Mouse (Mus musculus) ES-E14 (cell line): ENCODE results near the gene Gkn3. TPM values are rescaled to one million over a fixed set of nuclear protein-coding genes. Genes with fewer than 3 reads are reported as not detected.

Experiments
- DNase-seq: peaks from one replicate; pipeline ENCODE4 v3.0.0-alpha.2; 2013; ENCODE audit warnings: low read depth, low spot score
- H3K27ac ChIP-seq: 2 replicates; pipeline ENCODE4 v1.5.1; 2012; ENCODE audit warnings: low read depth, mild to moderate bottlenecking, low read length, moderate library complexity, mixed read lengths; ENCODE audit not compliant: poor library complexity, insufficient read depth, severe bottlenecking
- H3K36me3 ChIP-seq: 2 replicates; pipeline ENCODE4 v1.6.1; 2012; ENCODE audit warnings: mild to moderate bottlenecking, low read length, moderate library complexity, mixed read lengths; ENCODE audit not compliant: control insufficient read depth, poor library complexity, insufficient read depth, severe bottlenecking
- H3K4me1 ChIP-seq, 2 experiments: fragments of 150-350 bp in 1 of 2; sonication (generic) in 1 of 2; 2 replicates each; pipeline ENCODE4 v1.6.1; 2012; ENCODE audit warnings: low read length in 2 of 2, mild to moderate bottlenecking in 1 of 2, mixed read lengths in 1 of 2; ENCODE audit not compliant: control insufficient read depth in 2 of 2, insufficient read depth in 2 of 2, poor library complexity in 1 of 2
- H3K4me3 ChIP-seq, 2 experiments: fragments of 150-350 bp in 1 of 2; sonication (generic) in 1 of 2; 2 replicates each; pipeline ENCODE4 v1.5.1; 2012; ENCODE audit warnings: low read length in 2 of 2, low read depth in 1 of 2, mild to moderate bottlenecking in 1 of 2, mixed read lengths in 1 of 2; ENCODE audit not compliant: insufficient read depth in 1 of 2, poor library complexity in 1 of 2, severe bottlenecking in 1 of 2
- H3K9ac ChIP-seq: 2 replicates; pipeline ENCODE4 v1.6.1; 2012; ENCODE audit warnings: low read depth, mild to moderate bottlenecking, low read length, mixed read lengths; ENCODE audit not compliant: poor library complexity, insufficient read depth, severe bottlenecking
- H3K9me3 ChIP-seq: fragments of 150-350 bp; sonication (generic); 2 replicates; pipeline ENCODE4 v1.6.1; 2012; ENCODE audit warnings: low read depth, mild to moderate bottlenecking, low read length; ENCODE audit not compliant: control insufficient read depth, insufficient read depth
- CHD2 ChIP-seq: IDR thresholded peaks from 2 replicates; pipeline ENCODE4 v1.6.1; 2014; ENCODE audit warnings: mild to moderate bottlenecking, low read depth, low read length, inconsistent platforms
- HCFC1 ChIP-seq: IDR thresholded peaks from 2 replicates; pipeline ENCODE4 v1.6.1; 2012; ENCODE audit warnings: low read length, inconsistent platforms, borderline replicate concordance; ENCODE audit not compliant: insufficient read depth
- MAFK ChIP-seq: IDR thresholded peaks from 2 replicates; pipeline ENCODE4 v1.6.1; 2014; ENCODE audit warnings: mild to moderate bottlenecking, low read depth, low read length, inconsistent platforms; ENCODE audit not compliant: insufficient read depth
- ZC3H11A ChIP-seq: IDR thresholded peaks from 2 replicates; pipeline ENCODE4 v1.6.1; 2012; ENCODE audit warnings: low read depth, mild to moderate bottlenecking, inconsistent platforms, low read length, borderline replicate concordance
- ZNF384 ChIP-seq: IDR thresholded peaks from 2 replicates; pipeline ENCODE4 v1.6.1; 2012; ENCODE audit warnings: low read depth, low read length, inconsistent platforms
- in situ Hi-C, 2 experiments: fragments of 600-800 bp; cut with MboI; formaldehyde crosslinking; loops; one replicate each; pipeline ENCODE4 v1.15.1; 2025; ENCODE audit warnings: low sequenced_read_pairs in 2 of 2, inconsistent platforms in 1 of 2; ENCODE audit not compliant: unreplicated experiment in 2 of 2
- total RNA-seq: library from RNA; depleted of rRNA; stranded (reverse); fragments of 300-350 nt; gene quantifications from 2 replicates; pipeline ENCODE4 v1.2.3, GENCODE M21; 2012; rRNA removed

Gkn3 gene
- total RNA-seq, 1 experiment = not detected

GRCm38 (mm10) chr6:87350829-87351228, 37.9 kb downstream of the Gkn3 start, which contains the start of gene Gkn1:
Gkn1 (minus strand) TSS chr6:87350942.
- no peak for DNase-seq
- TF ChIP-seq HCFC1 (no peak), CHD2 (no peak), ZC3H11A (no peak), MAFK (no peak), ZNF384 (no peak)
- no peak within 1 kb of the TSS for H3K27ac ChIP-seq
- in situ Hi-C loops = no loop called here
- H3K9ac ChIP-seq = no peak within 1 kb of the TSS
- H3K9me3 ChIP-seq = no peaks in the 10 kb centered on the region
- H3K4me1 ChIP-seq = no peaks in the 10 kb centered on the region
- H3K36me3 ChIP-seq = no peaks in the 10 kb centered on the region
- H3K4me3 ChIP-seq = no peak within 1 kb of the TSS

GRCm38 (mm10) chr6:87335935-87336295, 52.8 kb downstream of the Gkn3 start:
- H3K9me3 ChIP-seq = no peaks in the 10 kb centered on the region
- H3K27ac ChIP-seq = no peak overlapping the region
- DNase-seq = no peak
- TF ChIP-seq ZC3H11A (no peak), CHD2 (no peak), HCFC1 (no peak), ZNF384 (no peak), MAFK (no peak)
- H3K4me3 ChIP-seq = no peak overlapping the region; a peak in 1 of 4 replicates
- in situ Hi-C loops = no loop called here
- no peaks in the 10 kb centered on the region for H3K36me3 ChIP-seq
- no peaks in the 10 kb centered on the region for H3K4me1 ChIP-seq
- H3K9ac ChIP-seq = no peak overlapping the region

- in situ Hi-C loops = no loop called here
- Histone ChIP-seq H3K27ac (no peak within 1 kb of the TSS), H3K9ac (peak within 1 kb of the TSS; percentile 31), H3K4me1 (no peaks in the 10 kb centered on the region), H3K36me3 (no peaks in the 10 kb centered on the region), H3K4me3 (peak within 1 kb of the TSS; percentile 63), H3K9me3 (no peaks in the 10 kb centered on the region)
- no peak for TF ChIP-seq MAFK
- peak; percentile 100 for TF ChIP-seq ZNF384
- DNase-seq = peak; percentile 37
Measured at GRCm38 (mm10) chr6:87335091-87335934, 53.4 kb downstream of the Gkn3 start, which contains the start of gene Antxr1. Antxr1 (minus strand) TSS chr6:87335821.

GRCm38 (mm10) chr6:87334361-87335090, 54.2 kb downstream of the Gkn3 start:
- in situ Hi-C loops = no loop called here
- no peak overlapping the region for H3K27ac ChIP-seq
- no peaks in the 10 kb centered on the region for H3K36me3 ChIP-seq
- H3K9me3 ChIP-seq = no peaks in the 10 kb centered on the region
- H3K4me1 ChIP-seq = no peaks in the 10 kb centered on the region
- DNase-seq = no peak
- TF ChIP-seq ZC3H11A (no peak), HCFC1 (no peak), MAFK (no peak), ZNF384 (no peak), CHD2 (no peak)
- H3K4me3 ChIP-seq = peak overlapping the region; percentile 63
- H3K9ac ChIP-seq = no peak overlapping the region

Other genes with a start within 250 kb of the Gkn3 start
- gene Antxr1, start 53.1 kb downstream of the Gkn3 start, total RNA-seq = 2.0 and 2.5 TPM in 2 replicates
- gene Gkn1, start 38.0 kb downstream of the Gkn3 start, total RNA-seq = not detected in 2 replicates
- not detected in 2 replicates for gene Gkn2, start 15.6 kb downstream of the Gkn3 start, total RNA-seq
- not detected in 2 replicates for gene Bmp10, start 40.1 kb upstream of the Gkn3 start, total RNA-seq
- gene Arhgap25, start 144.3 kb upstream of the Gkn3 start, total RNA-seq = 0.11 and 0.13 TPM in 2 replicates
- gene Prokr1, start 201.8 kb upstream of the Gkn3 start, total RNA-seq = 0.36 and 0.58 TPM in 2 replicates